Mouse (Mus musculus): ENCODE measurements at regions not wholly inside any gene's neighbourhood (a gene's known extent, or its start where the extent isn't known, plus 50 kb on each side); places are given as distances from the start of the nearest gene placed in this dataset.

DNA sequence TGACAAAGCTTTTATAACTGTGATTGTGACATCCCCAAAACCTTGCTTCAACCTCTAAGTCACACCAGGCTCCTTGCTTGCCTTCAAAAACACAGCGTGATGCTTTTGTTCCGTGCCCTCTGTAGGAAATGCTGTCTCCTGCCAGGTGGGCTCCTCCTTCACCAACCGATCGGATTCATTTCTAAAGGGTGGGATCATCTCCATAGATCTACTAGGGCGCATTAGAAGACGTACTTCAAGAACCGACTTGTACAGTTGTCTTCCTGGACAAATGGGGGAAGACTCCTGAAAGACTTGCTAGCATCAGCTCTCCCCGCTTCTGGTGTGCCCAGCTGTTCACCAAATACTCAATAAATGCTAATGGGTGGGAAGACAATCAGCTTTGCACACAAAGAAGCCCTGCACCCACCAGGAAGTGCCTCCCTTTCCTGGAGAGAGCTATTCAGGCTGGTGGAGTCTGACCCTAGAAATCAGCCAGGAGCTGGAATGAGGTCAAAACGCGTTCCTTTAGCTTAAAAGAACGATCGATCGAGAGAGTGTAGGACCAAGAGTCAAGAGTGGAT is 53.0 kb downstream of the Hoxa1 start:
- DNase-seq (ENCODE audit: low spot score): no peak

GRCm38 (mm10) chr6:52104141-52104540 is 54.0 kb downstream of the Hoxa1 start:
- no peak for DNase-seq (ENCODE audit: low spot score)

DNA sequence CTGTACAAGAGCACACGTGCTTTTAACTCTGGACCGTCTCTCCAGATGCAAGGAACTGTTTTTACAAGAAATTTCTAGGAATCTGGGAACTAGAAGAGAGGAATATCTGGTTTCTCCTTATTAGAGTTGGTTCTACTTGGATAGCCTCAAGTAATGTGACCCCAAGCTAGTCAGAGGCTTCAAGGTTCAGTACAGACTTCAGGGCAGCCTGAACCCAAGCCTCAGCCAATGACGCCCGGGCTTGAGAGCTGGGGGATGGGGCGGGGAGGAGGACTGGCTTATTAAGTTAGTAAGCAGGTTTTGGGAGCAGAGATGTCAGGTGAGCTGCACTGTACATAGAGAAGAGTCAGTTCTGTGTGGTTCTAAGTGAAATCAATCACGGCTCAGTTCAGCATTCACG is 54.5 kb downstream of the Hoxa1 start:
- no peak for DNase-seq (ENCODE audit: low spot score)

DNA sequence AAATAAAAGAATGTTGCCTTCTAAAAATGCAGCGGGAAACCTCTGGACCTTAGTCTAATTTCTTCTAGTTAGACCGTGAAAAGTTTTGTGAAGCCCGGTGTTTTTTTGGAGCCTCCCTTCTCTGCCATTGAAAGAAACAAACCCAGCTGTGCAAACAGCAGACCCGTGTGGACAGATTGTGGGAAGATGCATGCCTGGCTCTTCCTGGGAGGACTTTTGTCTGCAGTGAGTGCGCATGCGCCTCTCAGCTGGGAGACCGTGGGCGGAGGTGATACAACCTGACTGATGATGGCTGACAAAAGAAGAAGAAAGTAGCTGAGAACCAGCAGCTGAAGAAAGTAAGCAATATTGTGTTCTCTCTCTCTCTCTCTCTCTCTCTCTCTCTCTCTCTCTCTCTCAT is 55.4 kb downstream of the Hoxa1 start:
- DNase-seq (ENCODE audit: low spot score): no peak

DNA sequence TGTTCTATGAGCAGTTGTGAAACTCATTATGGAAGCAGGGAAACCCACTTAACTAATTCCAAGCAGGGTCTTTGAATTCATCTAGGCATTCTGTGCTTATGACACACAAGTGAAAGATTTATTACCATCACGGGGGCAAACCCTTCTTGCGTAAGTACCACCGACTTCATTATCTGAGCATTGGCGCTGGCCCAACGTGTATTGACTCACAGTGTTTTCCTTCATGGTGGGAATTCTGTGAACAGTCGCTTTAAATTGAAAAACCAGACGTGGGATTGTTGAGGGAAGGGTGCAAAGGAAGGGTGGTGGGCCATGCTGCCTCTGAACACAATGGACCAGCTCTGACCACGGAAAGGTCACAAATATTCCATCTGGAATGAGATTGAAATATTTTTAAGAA is 55.9 kb downstream of the Hoxa1 start:
- DNase-seq (ENCODE audit: low spot score): no peak

DNA sequence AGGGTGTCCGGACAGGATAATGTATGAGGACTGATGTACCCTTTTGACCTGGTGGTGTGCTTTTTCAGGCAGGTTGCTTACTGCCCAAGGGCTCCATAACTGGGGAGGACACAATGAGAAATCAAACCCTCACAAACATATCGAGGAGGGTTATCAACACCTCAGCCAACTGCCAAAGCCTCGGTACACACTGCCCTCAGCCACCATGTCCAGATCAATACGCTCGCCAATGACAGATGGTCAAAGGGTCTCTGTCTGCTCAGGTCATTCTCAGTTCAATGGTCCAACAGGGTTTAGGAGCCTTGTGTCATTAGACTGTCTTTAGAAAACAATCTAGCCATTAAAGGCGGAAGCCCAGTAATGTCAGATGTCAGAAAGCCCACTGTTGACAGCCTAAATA is 56.9 kb downstream of the Hoxa1 start:
- no peak for DNase-seq (ENCODE audit: low spot score)

DNA sequence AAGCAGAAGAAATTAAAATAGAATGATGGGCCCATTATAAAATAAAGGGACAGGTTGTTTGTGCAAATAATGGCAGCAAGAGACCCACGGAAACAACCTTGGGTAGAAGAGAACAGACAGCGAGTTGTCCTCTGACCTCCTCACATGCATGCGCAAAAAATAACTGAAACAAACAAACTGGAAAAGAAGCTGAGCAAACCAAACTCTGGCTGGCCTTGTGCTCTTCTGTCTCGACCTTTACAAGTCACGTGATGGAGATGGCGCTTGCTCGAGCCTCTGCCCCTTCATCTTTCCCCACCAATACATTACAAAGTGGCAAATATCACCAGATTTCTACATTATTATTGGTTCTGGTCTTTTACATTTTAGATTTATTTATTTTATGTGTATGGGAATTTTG is 59.3 kb downstream of the Hoxa1 start:
- no peak for DNase-seq (ENCODE audit: low spot score)

DNA sequence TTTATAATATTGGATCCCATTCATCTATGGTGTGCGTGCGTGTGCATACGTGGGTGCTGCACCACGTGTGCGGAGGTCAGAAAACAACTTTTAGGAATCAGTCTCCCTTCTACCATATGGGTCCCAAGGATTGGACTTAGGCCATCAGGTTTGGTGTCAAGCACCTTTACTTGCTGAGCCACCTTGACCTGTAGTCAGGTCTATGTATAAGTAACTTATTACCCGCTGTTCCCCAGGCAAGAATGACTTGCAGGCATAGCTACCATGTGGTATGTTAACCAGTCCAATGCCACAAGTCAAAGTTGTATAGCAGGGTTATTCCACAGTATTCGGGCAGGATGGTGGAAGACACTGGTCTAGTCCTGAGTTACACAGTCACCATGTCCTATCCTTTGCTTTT is 62.5 kb downstream of the Hoxa1 start:
- DNase-seq (ENCODE audit: low spot score): no peak

DNA sequence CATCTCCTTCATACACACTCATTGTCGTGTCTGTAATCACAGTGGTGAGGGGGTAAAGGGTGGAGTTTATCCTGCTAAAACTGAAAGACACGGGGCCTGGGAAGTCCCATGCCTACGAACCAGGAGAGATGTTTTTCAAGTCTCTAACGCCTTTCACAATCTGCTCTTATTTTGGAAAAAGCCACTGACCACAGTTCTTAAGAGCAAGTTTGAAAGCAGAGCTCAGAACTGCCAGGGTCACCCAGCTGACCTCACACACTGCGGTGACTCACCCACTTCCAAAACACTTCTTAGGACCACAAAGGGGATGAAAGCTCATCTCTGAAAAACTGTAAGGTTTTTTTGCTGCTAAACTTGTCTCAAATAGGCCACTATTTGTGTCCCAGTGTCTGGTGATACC is 66.7 kb downstream of the Hoxa1 start:
- DNase-seq (ENCODE audit: low spot score): no peak

GRCm38 (mm10) chr6:52085932-52086643 is 72.0 kb downstream of the Hoxa1 start:
- DNase-seq (ENCODE audit: low spot score): no peak

DNA sequence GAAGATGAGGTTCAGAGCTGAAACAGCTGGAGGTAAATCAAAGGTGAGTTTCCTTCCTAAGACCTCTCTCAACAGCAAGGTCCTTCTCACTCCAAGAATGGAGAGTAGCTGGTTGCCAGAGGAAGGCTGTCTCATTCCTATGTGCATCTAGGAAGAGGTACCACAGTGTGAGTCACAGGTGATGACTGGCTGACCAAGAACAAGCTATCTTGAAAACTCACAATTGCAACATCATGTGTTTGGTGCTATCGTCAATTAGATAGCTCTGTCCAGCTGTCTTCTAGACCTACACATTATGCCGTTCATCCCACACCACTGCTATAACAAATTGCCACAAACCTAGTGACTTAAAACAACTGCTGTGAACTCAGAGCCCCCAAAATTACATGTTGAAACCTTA is 72.3 kb upstream of the Skap2 start:
- no peak for DNase-seq (ENCODE audit: low spot score)

DNA sequence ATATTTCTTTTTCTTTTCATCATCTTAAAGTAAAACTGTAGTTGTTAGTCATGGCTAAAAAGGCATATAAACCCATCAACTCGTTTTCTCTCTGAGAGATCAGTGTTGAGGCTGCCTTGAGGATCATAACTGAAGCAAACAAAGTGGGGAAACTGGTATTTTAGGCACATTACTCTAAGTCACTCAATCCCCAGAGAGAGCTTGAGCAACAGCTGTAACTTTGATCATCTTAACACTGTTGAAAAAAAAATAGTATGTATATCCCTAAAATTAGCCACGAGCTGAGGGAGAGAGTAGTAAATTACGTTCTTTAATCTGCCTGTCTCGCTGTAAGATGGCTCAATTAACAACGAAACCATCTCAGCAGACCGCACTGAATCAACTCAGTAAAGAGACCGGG is 67.2 kb upstream of the Skap2 start:
- no peak for DNase-seq (ENCODE audit: low spot score)

DNA sequence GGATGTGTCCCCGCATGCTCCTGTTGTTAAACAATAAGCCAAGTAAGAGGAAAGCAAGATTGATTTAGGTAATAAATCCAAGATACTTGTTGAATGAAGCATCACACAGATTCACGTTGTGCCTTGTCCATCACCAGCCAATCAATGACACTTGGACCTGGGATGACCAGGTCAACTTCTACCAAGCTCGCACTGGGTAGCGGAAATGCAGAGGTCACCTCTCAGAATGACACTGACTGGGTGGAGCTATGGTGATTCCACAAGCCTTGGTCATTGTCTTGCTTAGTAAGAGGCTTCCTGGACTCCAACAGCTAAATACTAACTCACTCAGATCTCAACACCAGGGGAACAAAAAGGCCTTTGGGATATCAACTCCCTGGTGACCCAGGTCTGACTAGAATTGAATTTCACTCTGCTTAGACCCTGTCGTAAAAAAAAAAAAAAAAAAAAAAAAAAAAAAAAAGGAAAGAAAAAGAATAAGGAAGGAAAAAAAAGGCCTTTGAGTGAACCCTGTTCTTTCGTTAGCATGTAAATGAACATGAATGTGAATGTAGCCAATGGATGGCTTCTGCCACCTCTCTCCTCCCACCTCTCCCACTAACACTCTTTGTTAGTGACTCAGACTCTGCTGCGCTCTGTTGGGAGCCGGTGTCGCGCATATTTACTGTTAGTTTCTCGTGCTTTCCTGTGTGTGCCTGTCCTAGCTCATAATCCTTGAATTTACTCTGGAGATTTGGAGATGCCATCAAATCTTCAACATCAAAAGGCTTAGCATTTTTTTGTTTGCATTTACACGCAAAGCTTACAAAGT is 66.4 kb upstream of the Skap2 start:
- no peak for DNase-seq (ENCODE audit: low spot score)

GRCm38 (mm10) chr6:52076179-52076932 is 64.0 kb upstream of the Skap2 start:
- DNase-seq (ENCODE audit: low spot score): no peak

DNA sequence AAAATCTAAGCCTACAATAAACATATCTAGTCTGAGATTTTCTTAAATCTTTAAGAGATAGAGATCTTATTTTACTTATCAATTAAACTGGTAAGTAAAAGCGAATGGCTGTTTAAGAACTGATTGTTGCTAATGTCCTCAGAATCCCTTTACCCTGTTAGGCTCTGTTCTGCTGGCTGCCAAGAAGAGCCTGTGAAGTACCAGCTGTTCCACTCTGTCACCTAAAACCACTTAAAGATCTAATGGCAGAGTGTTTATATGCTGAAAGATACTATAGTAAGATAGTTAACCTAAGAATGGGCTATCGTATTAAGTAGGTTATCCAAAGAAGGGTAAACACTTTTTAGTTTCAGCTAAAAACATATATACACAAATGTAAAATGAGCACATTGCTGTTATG is 62.6 kb upstream of the Skap2 start:
- DNase-seq (ENCODE audit: low spot score): no peak

- DNase-seq (ENCODE audit: low spot score): no peak
These were observed 54.8 kb upstream of the Skap2 start for GRCm38 (mm10) chr6:52067151-52067550.

DNA sequence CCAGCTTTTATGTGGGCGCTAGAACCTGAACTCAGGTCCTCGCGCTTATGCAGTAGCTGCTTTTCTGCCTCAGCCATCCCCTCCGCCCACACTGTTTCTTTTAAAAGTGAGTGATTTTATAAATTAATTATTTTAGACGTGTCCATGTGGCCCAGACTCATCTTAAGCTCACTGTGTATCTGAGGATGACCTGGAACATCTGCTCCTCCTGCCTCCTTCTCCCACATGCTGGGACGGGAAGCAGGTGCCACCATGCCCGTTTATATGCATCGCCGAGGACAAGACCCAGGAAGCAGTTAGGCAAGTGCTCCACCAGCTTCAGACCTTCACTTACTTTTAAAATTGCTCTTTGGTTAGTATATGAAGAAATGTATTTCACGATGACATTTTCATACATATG is 53.3 kb upstream of the Skap2 start:
- DNase-seq (ENCODE audit: low spot score): no peak

- DNase-seq (ENCODE audit: low spot score): peak; percentile 5
These were observed 52.0 kb upstream of the Skap2 start for GRCm38 (mm10) chr6:52064176-52065015.
